Mouse (Mus musculus) liver, embryonic 11.5 days (tissue): ENCODE results near the gene Larp4. TPM values are rescaled to one million over a fixed set of nuclear protein-coding genes. Genes with fewer than 3 reads are reported as not detected.

Experiments used
- ATAC-seq: fragments of 200-750 bp; cut with Nextera tagmentation; replicated peaks from 2 replicates; pipeline ENCODE4 v1.8.0; 2017; ENCODE audit warnings: moderate number of reproducible peaks, mild to moderate bottlenecking, moderate TSS enrichment, moderate library complexity; ENCODE audit not compliant: low FRiP score
- DNase-seq: peaks from one replicate; pipeline ENCODE4 v3.0.0-alpha.2; 2017; ENCODE audit warnings: low spot score
- H3K27ac ChIP-seq: fragments of 300-500 bp; sonication (generic); 2 replicates; pipeline ENCODE4 v1.5.1; 2014; ENCODE audit warnings: mild to moderate bottlenecking, low read depth, low read length, control low read depth
- H3K27me3 ChIP-seq: fragments of 300-500 bp; sonication (generic); replicated peaks from 2 replicates; pipeline ENCODE4 v1.6.1; 2014; ENCODE audit warnings: low read length, mixed read lengths; ENCODE audit not compliant: control insufficient read depth, insufficient read depth
- H3K36me3 ChIP-seq: fragments of 300-500 bp; sonication (generic); 2 replicates; pipeline ENCODE4 v1.6.1; 2014; ENCODE audit warnings: mild to moderate bottlenecking, low read length, moderate library complexity, mixed read lengths; ENCODE audit not compliant: control insufficient read depth, insufficient read depth
- H3K4me1 ChIP-seq: fragments of 300-500 bp; sonication (generic); replicated peaks from 2 replicates; pipeline ENCODE4 v1.6.1; 2014; ENCODE audit warnings: low read length, mixed read lengths; ENCODE audit not compliant: control insufficient read depth, insufficient read depth
- H3K4me2 ChIP-seq: fragments of 300-500 bp; sonication (generic); 2 replicates; pipeline ENCODE4 v1.6.1; 2014; ENCODE audit warnings: mild to moderate bottlenecking, control low read depth, moderate library complexity
- H3K4me3 ChIP-seq: fragments of 300-500 bp; sonication (generic); 2 replicates; pipeline ENCODE4 v1.5.1; 2014; ENCODE audit warnings: low read depth, low read length, control low read depth
- H3K9ac ChIP-seq: fragments of 300-500 bp; sonication (generic); 2 replicates; pipeline ENCODE4 v1.6.1; 2014; ENCODE audit warnings: low read depth, low read length, control low read depth
- H3K9me3 ChIP-seq: fragments of 300-500 bp; sonication (generic); 2 replicates; pipeline ENCODE4 v1.6.1; 2016; ENCODE audit warnings: low read length, inconsistent platforms, mixed read lengths; ENCODE audit not compliant: control insufficient read depth
- WGBS: fragments of 180-500 bp; shearing (Covaris S2); extraction: QIAGEN DNeasy Blood & Tissue Kit; methylation state at CpG from one replicate; pipeline ENCODE4 v1.1.7; 2014; 5-methylcytosine and 5-hydroxymethylcytosine counted together
- polyA plus RNA-seq: library from polyadenylated mRNA; unstranded; fragments of >200 nt; fragmentation: Nextera tagmentation; extraction: Ambion mirVana; gene quantifications from 2 replicates; pipeline ENCODE4 v1.2.1, GENCODE M21; 2014

Larp4 gene
- polyA plus RNA-seq, 1 experiment from 2014 or later, result 52.0 TPM

DNA sequence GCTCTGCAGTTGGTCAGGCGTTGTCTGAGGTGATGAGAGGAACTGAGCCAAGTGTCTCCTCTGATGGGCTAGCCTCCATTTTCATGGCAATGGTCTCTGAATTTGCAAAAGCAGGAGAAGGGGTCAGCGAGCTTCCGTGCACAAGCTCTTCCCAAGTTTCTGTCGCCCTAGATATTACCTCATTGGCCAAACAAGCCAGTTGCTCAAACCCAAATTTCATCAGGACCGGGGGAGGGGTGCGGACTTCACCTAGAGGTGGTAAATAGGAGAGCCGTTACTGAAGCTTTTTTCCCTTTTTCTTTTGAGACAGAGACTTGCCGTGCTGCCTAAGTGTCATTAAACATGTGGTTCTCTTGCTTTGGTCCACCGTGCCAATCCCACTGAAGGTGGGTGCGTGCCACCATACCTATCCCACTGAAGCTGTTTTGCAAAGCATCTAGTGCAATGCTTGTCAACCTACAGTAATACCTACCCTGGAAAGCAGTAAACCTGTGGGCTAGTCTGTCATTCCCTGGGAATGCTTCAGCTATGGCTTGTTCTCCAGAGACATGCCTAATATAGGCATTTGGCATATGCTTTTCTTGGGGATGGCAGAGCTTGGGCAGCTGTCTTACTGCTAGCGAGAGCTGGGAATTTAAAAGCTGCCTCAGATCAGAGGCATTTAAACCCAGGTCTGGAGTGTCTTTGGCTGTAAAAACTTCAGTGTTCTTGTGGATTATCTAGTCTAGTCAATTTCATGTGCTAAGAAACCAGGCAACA, 55.4 kb downstream of the Larp4 start:
- Histone ChIP-seq H3K36me3 (no peaks in the 10 kb centered on the region), H3K9ac (no peak overlapping the region), H3K4me3 (no peak overlapping the region), H3K27me3 (no peaks in the 10 kb centered on the region), H3K4me1 (no peaks in the 10 kb centered on the region), H3K9me3 (no peaks in the 10 kb centered on the region), H3K27ac (no peak overlapping the region), H3K4me2 (no peak overlapping the region)
- 79% methylated on average over 11 of the region's 11 CpGs for WGBS
- ATAC-seq (no peak), DNase-seq (no peak)

DNA sequence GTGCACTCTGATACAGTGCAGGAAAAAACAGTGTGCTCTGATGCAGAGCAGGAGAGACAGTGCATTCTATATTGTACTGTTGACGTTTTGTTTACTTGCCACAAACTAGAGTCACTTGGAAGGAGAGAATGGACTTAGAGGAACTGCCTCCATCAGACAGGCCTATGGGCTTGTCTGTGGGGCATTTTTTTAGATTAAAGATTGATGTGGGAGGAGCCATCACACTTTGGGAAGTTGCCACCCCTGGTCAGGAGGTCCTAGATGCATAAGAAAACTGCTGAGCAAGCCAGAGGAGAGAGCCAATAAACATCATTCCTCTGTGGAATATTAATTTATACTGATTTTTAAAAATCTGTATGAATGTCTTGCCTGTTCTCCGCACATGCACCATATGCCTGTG, 58.3 kb downstream of the Larp4 start:
- 71% methylated on average over 2 of the region's 2 CpGs for WGBS
- H3K4me3 ChIP-seq, result no peak overlapping the region
- DNase-seq, result no peak
- H3K4me1 ChIP-seq, result no peaks in the 10 kb centered on the region
- no peak overlapping the region for H3K9ac ChIP-seq
- no peak overlapping the region for H3K27ac ChIP-seq
- no peak overlapping the region for H3K4me2 ChIP-seq
- no peaks in the 10 kb centered on the region for H3K9me3 ChIP-seq
- H3K36me3 ChIP-seq, result no peaks in the 10 kb centered on the region
- no peak for ATAC-seq
- no peaks in the 10 kb centered on the region for H3K27me3 ChIP-seq

- Histone ChIP-seq H3K4me3 (no peak overlapping the region), H3K9ac (no peak overlapping the region), H3K4me1 (no peaks in the 10 kb centered on the region), H3K27ac (no peak overlapping the region), H3K9me3 (no peaks in the 10 kb centered on the region), H3K4me2 (no peak overlapping the region), H3K36me3 (no peaks in the 10 kb centered on the region), H3K27me3 (no peaks in the 10 kb centered on the region)
- no peak for DNase-seq
- no peak for ATAC-seq
- WGBS, result 82% methylated on average over 8 of the region's 8 CpGs
Observed at GRCm38 (mm10) chr15:100029497-100029896, 59.6 kb downstream of the Larp4 start.

- DNase-seq (no peak), ATAC-seq (no peak)
- Histone ChIP-seq H3K4me3 (no peak overlapping the region), H3K36me3 (no peaks in the 10 kb centered on the region), H3K9me3 (no peaks in the 10 kb centered on the region), H3K9ac (no peak overlapping the region), H3K27ac (no peak overlapping the region), H3K27me3 (no peaks in the 10 kb centered on the region), H3K4me1 (no peaks in the 10 kb centered on the region), H3K4me2 (no peak overlapping the region)
- 85% methylated on average over 2 of the region's 2 CpGs for WGBS
Observed at GRCm38 (mm10) chr15:100029900-100030299, 60.0 kb downstream of the Larp4 start.

DNA sequence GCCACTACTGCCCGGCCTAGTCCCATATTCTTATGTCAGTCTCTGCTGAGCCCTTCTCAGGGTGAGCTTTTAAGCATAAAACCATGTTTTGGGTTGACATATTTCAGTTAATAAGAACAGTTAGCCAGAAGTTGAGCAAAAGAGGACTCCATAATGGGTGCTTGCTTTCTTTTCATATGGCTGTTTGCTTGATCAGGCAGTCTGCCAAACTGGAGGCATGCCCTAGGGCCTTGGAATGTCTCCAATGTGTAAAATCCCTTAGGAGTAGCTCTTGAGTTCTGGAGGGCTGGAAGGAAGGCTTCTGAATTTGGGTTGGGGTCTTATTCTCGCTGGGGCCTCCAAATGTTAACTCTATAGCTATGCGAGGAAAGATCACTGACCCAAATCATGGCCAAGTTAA, 62.7 kb downstream of the Larp4 start:
- H3K9me3 ChIP-seq, result no peaks in the 10 kb centered on the region
- no peaks in the 10 kb centered on the region for H3K27me3 ChIP-seq
- no peak overlapping the region for H3K9ac ChIP-seq
- H3K4me1 ChIP-seq, result no peaks in the 10 kb centered on the region
- no peak overlapping the region for H3K27ac ChIP-seq
- no peak overlapping the region for H3K4me2 ChIP-seq
- no peak for ATAC-seq
- no peaks in the 10 kb centered on the region for H3K36me3 ChIP-seq
- WGBS, result 83% methylated on average over 3 of the region's 3 CpGs
- DNase-seq, result no peak
- no peak overlapping the region for H3K4me3 ChIP-seq

GRCm38 (mm10) chr15:100038470-100038971, 68.7 kb downstream of the Larp4 start, which contains the start of gene Dip2b:
Gene Dip2b (plus strand): TSS chr15:100038664.
- peak within 1 kb of the TSS; percentile 99 for H3K4me2 ChIP-seq
- H3K36me3 ChIP-seq, result no peaks in the 10 kb centered on the region
- no peaks in the 10 kb centered on the region for H3K9me3 ChIP-seq
- ATAC-seq (peak; percentile 86), DNase-seq (peak; percentile 96)
- H3K9ac ChIP-seq, result peak within 1 kb of the TSS; percentile 93
- H3K27ac ChIP-seq, result peak within 1 kb of the TSS; percentile 83
- H3K4me3 ChIP-seq, result peak within 1 kb of the TSS; percentile 91
- WGBS, result under 1% methylated on average over 57 of the region's 68 CpGs
- H3K27me3 ChIP-seq, result 0 out of 2 replicates have a peak, but pooled peaks cover 2% of the 10 kb centered on the region
- H3K4me1 ChIP-seq, result peaks cover 21% of the 10 kb centered on the region

DNA sequence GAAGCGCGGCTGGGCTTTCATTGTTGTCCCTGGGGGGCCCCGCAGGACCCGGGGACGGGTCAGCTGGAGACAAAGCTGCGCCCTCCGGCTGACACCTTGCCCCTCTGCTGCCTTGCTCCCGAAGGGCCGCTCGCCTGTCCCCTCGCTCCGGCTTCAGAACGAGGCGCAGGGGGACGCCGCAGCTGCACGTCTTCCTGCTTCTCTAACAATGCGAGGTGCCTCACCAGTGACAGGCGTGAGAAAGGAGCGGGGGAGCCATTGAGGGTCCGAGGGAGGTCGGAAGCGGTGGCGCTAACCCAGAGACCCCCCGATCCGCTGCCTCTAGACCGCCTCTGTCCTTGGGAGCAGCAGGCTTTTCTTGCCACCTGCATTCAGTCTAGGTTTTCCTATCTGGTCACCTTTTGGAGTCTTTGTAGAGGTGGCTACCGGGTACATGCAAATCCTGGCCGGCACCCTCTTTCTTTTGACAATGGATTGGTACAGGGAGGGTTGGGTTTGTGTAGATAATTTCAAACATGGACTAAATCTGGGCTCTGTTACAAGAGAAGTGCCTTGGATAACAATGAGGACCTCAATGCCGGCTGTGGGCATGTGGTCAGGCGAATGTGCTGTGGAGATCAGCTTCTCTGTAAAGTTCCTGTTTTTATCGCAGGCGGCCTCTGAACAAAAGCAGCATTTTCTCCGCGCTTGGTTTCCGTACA, 69.3 kb downstream of the Larp4 start:
- Histone ChIP-seq H3K27me3 (0 out of 2 replicates have a peak, but pooled peaks cover 2% of the 10 kb centered on the region), H3K9ac (peak overlapping the region; percentile 93), H3K4me1 (peaks cover 21% of the 10 kb centered on the region), H3K9me3 (no peaks in the 10 kb centered on the region), H3K4me2 (peak overlapping the region; percentile 99), H3K4me3 (peak overlapping the region; percentile 91), H3K36me3 (no peaks in the 10 kb centered on the region), H3K27ac (peak overlapping the region; percentile 83)
- ATAC-seq (peak; percentile 64), DNase-seq (peak; percentile 80)
- WGBS, result under 1% methylated on average over 36 of the region's 36 CpGs

- no peaks in the 10 kb centered on the region for H3K9me3 ChIP-seq
- 27% methylated on average over 14 of the region's 14 CpGs for WGBS
- ATAC-seq, result no peak
- H3K27me3 ChIP-seq, result 0 out of 2 replicates have a peak, but pooled peaks cover 2% of the 10 kb centered on the region
- DNase-seq, result no peak
- H3K4me1 ChIP-seq, result peaks cover 27% of the 10 kb centered on the region
- H3K4me3 ChIP-seq, result peak overlapping the region; percentile 6; the same call in 1 of the 2 replicates
- no peaks in the 10 kb centered on the region for H3K36me3 ChIP-seq
- 0 out of 2 replicates have a peak overlapping the region, but pooled peaks have one; percentile 12 for H3K9ac ChIP-seq
- H3K4me2 ChIP-seq, result peak overlapping the region; percentile 99
- H3K27ac ChIP-seq, result no peak overlapping the region
Observed at GRCm38 (mm10) chr15:100040541-100041266, 70.8 kb downstream of the Larp4 start.
